Mouse (Mus musculus): ENCODE data around the gene Asic2. TPM values are rescaled to one million over a fixed set of nuclear protein-coding genes. Genes with fewer than 3 reads are reported as not detected.

Asic2 gene
- polyA plus RNA-seq, 1 experiment from 2014 or later: 12.4 TPM

GRCm38 (mm10) chr11:81454921-81455320 lies 513.3 kb downstream of the Asic2 start:
- Histone ChIP-seq H3K27ac (peak overlapping the region; percentile 9; the same call in 1 of the 2 replicates), H3K27me3 (ENCODE audit: control insufficient read depth, insufficient read depth, low read length) (no peaks in the 10 kb centered on the region), H3K9me3 (ENCODE audit: control insufficient read depth, low read length) (no peaks in the 10 kb centered on the region), H3K4me1 (replicated peaks; ENCODE audit: control insufficient read depth, insufficient read depth, low read length) (peaks cover 20% of the 10 kb centered on the region), H3K9ac (no peak overlapping the region), H3K4me2 (replicated peaks) (no peak overlapping the region), H3K36me3 (replicated peaks; ENCODE audit: control insufficient read depth, insufficient read depth) (no peaks in the 10 kb centered on the region), H3K4me3 (replicated peaks; ENCODE audit: low read length) (no peak overlapping the region)
- ATAC-seq (ENCODE audit: low FRiP score) (no peak), DNase-seq (ENCODE audit: low spot score) (no peak)
- 92% methylated on average over 4 of the region's 4 CpGs for WGBS

- peak; percentile 46; the same call in 1 of the 2 replicates for ATAC-seq (ENCODE audit: low FRiP score)
- no peak overlapping the region for H3K4me2 ChIP-seq (replicated peaks)
- H3K4me1 ChIP-seq (replicated peaks; ENCODE audit: control insufficient read depth, insufficient read depth, low read length): peaks cover 20% of the 10 kb centered on the region
- peak overlapping the region; percentile 9 for H3K27ac ChIP-seq
- peak; percentile 46 for DNase-seq (ENCODE audit: low spot score)
- no peaks in the 10 kb centered on the region for H3K9me3 ChIP-seq (ENCODE audit: control insufficient read depth, low read length)
- no peak overlapping the region for H3K4me3 ChIP-seq (replicated peaks; ENCODE audit: low read length)
- no peaks in the 10 kb centered on the region for H3K27me3 ChIP-seq (ENCODE audit: control insufficient read depth, insufficient read depth, low read length)
- 6% methylated on average over 1 of the region's 1 CpGs for WGBS
- no peaks in the 10 kb centered on the region for H3K36me3 ChIP-seq (replicated peaks; ENCODE audit: control insufficient read depth, insufficient read depth)
- H3K9ac ChIP-seq: no peak overlapping the region
These were observed 514.1 kb downstream of the Asic2 start for GRCm38 (mm10) chr11:81454111-81454510.

- Histone ChIP-seq H3K4me3 (replicated peaks; ENCODE audit: low read length) (no peak overlapping the region), H3K9ac (no peak overlapping the region), H3K27ac (no peak overlapping the region), H3K9me3 (ENCODE audit: control insufficient read depth, low read length) (no peaks in the 10 kb centered on the region), H3K36me3 (replicated peaks; ENCODE audit: control insufficient read depth, insufficient read depth) (no peaks in the 10 kb centered on the region), H3K4me2 (replicated peaks) (no peak overlapping the region), H3K4me1 (replicated peaks; ENCODE audit: control insufficient read depth, insufficient read depth, low read length) (peaks cover 11% of the 10 kb centered on the region), H3K27me3 (ENCODE audit: control insufficient read depth, insufficient read depth, low read length) (no peaks in the 10 kb centered on the region)
- ATAC-seq (ENCODE audit: low FRiP score) (no peak), DNase-seq (ENCODE audit: low spot score) (no peak)
- 41% methylated on average over 3 of the region's 3 CpGs for WGBS
These were observed 519.0 kb downstream of the Asic2 start for GRCm38 (mm10) chr11:81449271-81449705.

DNA sequence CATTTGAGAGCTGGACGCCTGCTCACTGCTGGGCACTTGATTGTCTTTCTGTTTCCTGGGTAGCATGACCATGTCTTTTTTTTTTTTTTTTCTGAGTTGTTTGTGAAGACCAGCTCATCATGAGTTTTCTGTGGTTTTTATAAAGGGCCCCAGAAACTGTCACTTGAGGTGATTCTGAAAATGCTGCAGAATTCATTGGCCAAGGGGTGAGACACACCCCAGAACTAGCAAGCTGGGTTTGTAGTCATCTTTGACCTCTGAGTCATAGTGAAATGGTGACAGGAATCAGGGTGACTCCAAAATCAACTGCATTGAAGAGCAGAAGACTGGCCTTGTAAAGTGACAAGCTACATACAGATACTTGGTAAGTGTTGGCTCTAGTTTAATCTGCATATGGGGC lies 521.9 kb downstream of the Asic2 start:
- ATAC-seq (ENCODE audit: low FRiP score): no peak
- Histone ChIP-seq H3K4me3 (replicated peaks; ENCODE audit: low read length) (no peak overlapping the region), H3K9ac (no peak overlapping the region), H3K4me1 (replicated peaks; ENCODE audit: control insufficient read depth, insufficient read depth, low read length) (no peaks in the 10 kb centered on the region), H3K27ac (no peak overlapping the region), H3K36me3 (replicated peaks; ENCODE audit: control insufficient read depth, insufficient read depth) (no peaks in the 10 kb centered on the region), H3K27me3 (ENCODE audit: control insufficient read depth, insufficient read depth, low read length) (no peaks in the 10 kb centered on the region), H3K4me2 (replicated peaks) (no peak overlapping the region), H3K9me3 (ENCODE audit: control insufficient read depth, low read length) (no peaks in the 10 kb centered on the region)
- WGBS: 62% methylated on average over 1 of the region's 1 CpGs
- DNase-seq (ENCODE audit: low spot score): no peak

GRCm38 (mm10) chr11:81426857-81427256 lies 541.4 kb downstream of the Asic2 start:
- Histone ChIP-seq H3K4me2 (replicated peaks) (no peak overlapping the region), H3K4me1 (replicated peaks; ENCODE audit: control insufficient read depth, insufficient read depth, low read length) (no peaks in the 10 kb centered on the region), H3K27ac (no peak overlapping the region), H3K9me3 (ENCODE audit: control insufficient read depth, low read length) (no peaks in the 10 kb centered on the region), H3K36me3 (replicated peaks; ENCODE audit: control insufficient read depth, insufficient read depth) (no peaks in the 10 kb centered on the region), H3K27me3 (ENCODE audit: control insufficient read depth, insufficient read depth, low read length) (no peaks in the 10 kb centered on the region), H3K9ac (no peak overlapping the region), H3K4me3 (replicated peaks; ENCODE audit: low read length) (no peak overlapping the region)
- WGBS: 46% methylated on average over 14 of the region's 14 CpGs
- ATAC-seq (ENCODE audit: low FRiP score): no peak
- DNase-seq (ENCODE audit: low spot score): peak; percentile 50

- Histone ChIP-seq H3K4me1 (replicated peaks; ENCODE audit: control insufficient read depth, insufficient read depth, low read length) (no peaks in the 10 kb centered on the region), H3K36me3 (replicated peaks; ENCODE audit: control insufficient read depth, insufficient read depth) (no peaks in the 10 kb centered on the region), H3K4me3 (replicated peaks; ENCODE audit: low read length) (no peak overlapping the region), H3K9ac (no peak overlapping the region), H3K27ac (no peak overlapping the region), H3K9me3 (ENCODE audit: control insufficient read depth, low read length) (peaks cover 5% of the 10 kb centered on the region; the same call in 1 of the 2 replicates), H3K4me2 (replicated peaks) (no peak overlapping the region), H3K27me3 (ENCODE audit: control insufficient read depth, insufficient read depth, low read length) (no peaks in the 10 kb centered on the region)
- DNase-seq (ENCODE audit: low spot score) (no peak), ATAC-seq (ENCODE audit: low FRiP score) (no peak)
- WGBS: 93% methylated on average over 3 of the region's 3 CpGs
These were observed 549.1 kb downstream of the Asic2 start for GRCm38 (mm10) chr11:81419112-81419511.

DNA sequence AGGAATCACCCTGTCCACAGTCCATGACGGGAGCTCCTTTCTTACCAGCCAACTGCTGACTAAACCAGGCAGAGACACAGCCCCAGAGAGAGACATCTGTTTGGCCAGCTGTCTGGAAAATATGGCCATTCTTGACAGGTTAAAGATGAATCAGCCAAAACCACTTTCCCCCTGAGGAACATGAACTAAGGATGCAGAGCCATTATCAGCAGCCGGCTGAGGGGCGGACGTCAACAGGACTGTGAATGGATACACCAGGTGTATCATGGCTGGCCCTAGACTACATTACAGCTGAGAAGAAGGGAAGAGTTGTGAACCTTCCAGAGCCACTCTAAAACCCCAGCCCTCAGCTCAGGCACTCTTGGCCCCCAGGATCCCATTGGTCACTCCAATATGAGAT lies 550.2 kb downstream of the Asic2 start:
- H3K4me3 ChIP-seq (replicated peaks; ENCODE audit: low read length): no peak overlapping the region
- no peaks in the 10 kb centered on the region for H3K36me3 ChIP-seq (replicated peaks; ENCODE audit: control insufficient read depth, insufficient read depth)
- no peaks in the 10 kb centered on the region for H3K27me3 ChIP-seq (ENCODE audit: control insufficient read depth, insufficient read depth, low read length)
- H3K9me3 ChIP-seq (ENCODE audit: control insufficient read depth, low read length): peaks cover 5% of the 10 kb centered on the region; the same call in 1 of the 2 replicates
- 90% methylated on average over 4 of the region's 4 CpGs for WGBS
- no peak for DNase-seq (ENCODE audit: low spot score)
- no peak overlapping the region for H3K27ac ChIP-seq
- no peaks in the 10 kb centered on the region for H3K4me1 ChIP-seq (replicated peaks; ENCODE audit: control insufficient read depth, insufficient read depth, low read length)
- no peak overlapping the region for H3K9ac ChIP-seq
- no peak for ATAC-seq (ENCODE audit: low FRiP score)
- no peak overlapping the region for H3K4me2 ChIP-seq (replicated peaks)

- WGBS: 80% methylated on average over 6 of the region's 6 CpGs
- DNase-seq (ENCODE audit: low spot score): no peak
- no peak for ATAC-seq (ENCODE audit: low FRiP score)
These were observed 551.9 kb downstream of the Asic2 start for GRCm38 (mm10) chr11:81416319-81416718.

DNA sequence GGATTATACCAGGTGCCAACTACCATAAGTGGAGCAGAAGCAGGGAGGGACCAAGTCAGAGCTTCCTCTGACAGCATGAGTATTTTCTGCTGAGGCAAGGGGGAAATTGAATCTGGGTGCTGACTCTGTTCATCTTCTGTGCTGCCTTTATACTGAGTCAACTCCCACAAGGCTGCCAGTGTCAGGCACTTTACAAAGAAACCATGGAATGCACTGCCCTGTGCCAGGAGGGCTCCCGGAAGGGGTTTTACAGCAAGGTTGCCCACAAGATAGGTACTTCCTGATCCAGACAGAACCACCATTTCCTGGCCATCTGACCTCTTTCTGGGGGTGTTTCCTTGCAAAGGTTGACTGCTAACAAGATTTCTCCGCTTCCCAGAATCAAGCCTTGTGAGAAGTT lies 553.7 kb downstream of the Asic2 start:
- H3K9ac ChIP-seq: no peak overlapping the region
- no peaks in the 10 kb centered on the region for H3K4me1 ChIP-seq (replicated peaks; ENCODE audit: control insufficient read depth, insufficient read depth, low read length)
- DNase-seq (ENCODE audit: low spot score) (no peak), ATAC-seq (ENCODE audit: low FRiP score) (no peak)
- H3K36me3 ChIP-seq (replicated peaks; ENCODE audit: control insufficient read depth, insufficient read depth): no peaks in the 10 kb centered on the region
- WGBS: 93% methylated on average over 2 of the region's 2 CpGs
- H3K9me3 ChIP-seq (ENCODE audit: control insufficient read depth, low read length): peaks cover 5% of the 10 kb centered on the region; the same call in 1 of the 2 replicates
- H3K4me2 ChIP-seq (replicated peaks): no peak overlapping the region
- no peak overlapping the region for H3K4me3 ChIP-seq (replicated peaks; ENCODE audit: low read length)
- H3K27me3 ChIP-seq (ENCODE audit: control insufficient read depth, insufficient read depth, low read length): no peaks in the 10 kb centered on the region
- no peak overlapping the region for H3K27ac ChIP-seq

More at GRCm38 (mm10) chr11:81416319-81416718, 551.9 kb downstream of the Asic2 start:
- Histone ChIP-seq H3K27ac (no peak overlapping the region), H3K4me1 (replicated peaks; ENCODE audit: control insufficient read depth, insufficient read depth, low read length) (no peaks in the 10 kb centered on the region), H3K9me3 (ENCODE audit: control insufficient read depth, low read length) (peaks cover 5% of the 10 kb centered on the region; the same call in 1 of the 2 replicates), H3K4me3 (replicated peaks; ENCODE audit: low read length) (no peak overlapping the region), H3K27me3 (ENCODE audit: control insufficient read depth, insufficient read depth, low read length) (no peaks in the 10 kb centered on the region), H3K4me2 (replicated peaks) (no peak overlapping the region), H3K36me3 (replicated peaks; ENCODE audit: control insufficient read depth, insufficient read depth) (no peaks in the 10 kb centered on the region), H3K9ac (no peak overlapping the region)

DNA sequence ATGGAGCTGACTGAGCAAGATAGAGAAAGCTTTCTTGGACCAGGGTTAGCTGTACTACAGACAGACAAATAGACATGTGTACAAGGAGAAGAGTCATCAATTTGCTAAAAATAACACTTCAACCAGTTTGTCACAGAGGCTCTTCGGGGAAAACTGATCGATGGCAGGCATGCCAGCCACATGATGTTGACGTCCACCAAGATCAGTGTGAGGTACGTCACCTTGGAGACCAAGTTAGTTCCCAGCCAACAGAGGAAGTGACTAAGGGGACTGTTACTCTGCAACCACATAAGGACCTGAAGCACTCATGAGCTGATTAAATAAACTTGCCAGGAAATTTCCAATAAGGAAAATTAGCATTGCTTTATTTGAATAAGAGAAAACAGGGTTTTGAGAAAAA lies 557.0 kb downstream of the Asic2 start:
- Histone ChIP-seq H3K9ac (no peak overlapping the region), H3K9me3 (ENCODE audit: control insufficient read depth, low read length) (no peaks in the 10 kb centered on the region), H3K4me2 (replicated peaks) (no peak overlapping the region), H3K4me3 (replicated peaks; ENCODE audit: low read length) (no peak overlapping the region), H3K4me1 (replicated peaks; ENCODE audit: control insufficient read depth, insufficient read depth, low read length) (no peaks in the 10 kb centered on the region), H3K36me3 (replicated peaks; ENCODE audit: control insufficient read depth, insufficient read depth) (no peaks in the 10 kb centered on the region), H3K27me3 (ENCODE audit: control insufficient read depth, insufficient read depth, low read length) (no peaks in the 10 kb centered on the region), H3K27ac (no peak overlapping the region)
- DNase-seq (ENCODE audit: low spot score) (no peak), ATAC-seq (ENCODE audit: low FRiP score) (no peak)
- 68% methylated on average over 4 of the region's 4 CpGs for WGBS
